Mouse (Mus musculus): ENCODE measurements at regions not wholly inside any gene's neighbourhood (a gene's known extent, or its start where the extent isn't known, plus 50 kb on each side); places are given as distances from the start of the nearest gene placed in this dataset.
A peak's percentile ranks its signal among the peaks of the same experiment; 100 is the strongest.

DNA sequence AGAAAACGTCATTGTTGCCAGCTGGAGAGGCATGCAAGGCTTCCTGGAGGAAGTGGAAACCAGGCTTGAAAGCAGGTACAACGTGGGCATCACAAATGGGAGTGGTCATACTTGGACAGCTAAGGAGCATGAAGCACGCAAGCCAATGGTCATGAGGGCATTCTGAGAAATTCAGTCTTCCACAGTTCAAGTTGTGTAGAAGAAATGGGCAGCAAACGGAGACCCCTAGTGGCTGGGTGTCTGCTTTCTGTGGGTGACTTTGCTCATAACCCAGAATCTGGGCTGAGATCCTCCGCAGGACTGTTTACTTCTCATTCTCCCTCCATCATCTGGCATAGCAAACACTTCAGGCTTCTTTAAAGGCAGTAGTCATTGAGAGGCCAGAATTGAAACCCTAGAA is 655.7 kb upstream of the Cdh11 start:
- Histone ChIP-seq H3K36me3 (ENCODE audit: control insufficient read depth, insufficient read depth) (no peaks in the 10 kb centered on the region), H3K79me3 (ENCODE audit: low read depth) (no peaks in the 10 kb centered on the region), H3ac (ENCODE audit: control insufficient read depth, insufficient read length, low read depth) (no peak overlapping the region), H3K4me3 (ENCODE audit: insufficient read depth, poor library complexity, severe bottlenecking) (no peak overlapping the region), H3K27me3 (ENCODE audit: control insufficient read depth, insufficient read depth, insufficient read length) (no peaks in the 10 kb centered on the region), H3K79me2 (ENCODE audit: control insufficient read depth, insufficient read depth) (no peaks in the 10 kb centered on the region)
- TF ChIP-seq FOSL1 (IDR thresholded peaks at IDR 0.05; ENCODE audit: insufficient read depth, low read length, poor library complexity, severe bottlenecking) (no peak), MYOG (IDR thresholded peaks at IDR 0.05; ENCODE audit: control insufficient read depth, extremely low read depth, insufficient read length) (no peak), CEBPB (IDR thresholded peaks at IDR 0.05; ENCODE audit: low read depth) (no peak), CTCF (IDR thresholded peaks at IDR 0.05; ENCODE audit: control insufficient read depth, insufficient read depth, insufficient read length) (peak; percentile 8), MYOD1 (IDR thresholded peaks at IDR 0.05; ENCODE audit: control insufficient read depth, insufficient read length, low read depth) (no peak), MAX (IDR thresholded peaks at IDR 0.05) (no peak), USF1 (IDR thresholded peaks at IDR 0.05; ENCODE audit: low read depth) (no peak)

DNA sequence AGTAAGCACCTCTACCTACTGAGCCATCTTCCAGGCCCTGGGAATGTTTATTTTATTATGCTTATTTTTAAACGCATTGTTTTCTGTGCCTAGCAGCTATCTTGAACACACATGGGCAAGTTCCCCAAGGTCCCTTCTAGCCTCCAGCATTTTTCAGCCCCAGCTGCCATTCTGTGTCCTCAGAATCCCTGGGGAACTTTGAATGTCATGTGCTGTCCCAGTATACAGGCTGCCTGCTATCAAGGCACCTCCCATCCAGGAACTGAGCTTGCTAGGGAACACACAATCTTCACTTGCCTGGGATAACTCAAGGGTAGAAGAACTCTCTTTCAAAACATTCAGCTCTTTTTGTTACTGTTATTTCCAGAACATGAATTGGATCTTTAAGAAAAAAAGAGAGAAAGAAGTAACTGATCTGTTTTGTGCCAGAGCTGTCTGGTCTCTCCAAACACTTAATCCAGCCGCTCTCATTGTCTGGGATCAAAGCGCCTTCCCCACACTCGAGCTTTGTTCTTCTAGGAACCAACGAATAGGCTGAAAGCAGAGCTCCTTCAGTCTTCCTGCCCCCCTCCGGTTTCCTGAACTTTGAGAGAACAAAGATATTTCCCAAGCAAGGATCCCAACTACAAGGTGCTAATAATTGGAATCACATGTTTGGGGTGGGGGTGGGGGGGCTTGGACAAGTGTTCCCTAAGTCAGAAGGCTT is 657.1 kb upstream of the Cdh11 start:
- Histone ChIP-seq H3K4me3 (ENCODE audit: insufficient read depth, poor library complexity, severe bottlenecking) (no peak overlapping the region), H3K79me3 (ENCODE audit: low read depth) (no peaks in the 10 kb centered on the region), H3K79me2 (ENCODE audit: control insufficient read depth, insufficient read depth) (no peaks in the 10 kb centered on the region), H3ac (ENCODE audit: control insufficient read depth, insufficient read length, low read depth) (no peak overlapping the region), H3K27me3 (ENCODE audit: control insufficient read depth, insufficient read depth, insufficient read length) (no peaks in the 10 kb centered on the region), H3K36me3 (ENCODE audit: control insufficient read depth, insufficient read depth) (no peaks in the 10 kb centered on the region)
- TF ChIP-seq CEBPB (IDR thresholded peaks at IDR 0.05; ENCODE audit: low read depth) (no peak), MAX (IDR thresholded peaks at IDR 0.05) (no peak), FOSL1 (IDR thresholded peaks at IDR 0.05; ENCODE audit: insufficient read depth, low read length, poor library complexity, severe bottlenecking) (no peak), CTCF (IDR thresholded peaks at IDR 0.05; ENCODE audit: control insufficient read depth, insufficient read depth, insufficient read length) (no peak), MYOD1 (IDR thresholded peaks at IDR 0.05; ENCODE audit: control insufficient read depth, insufficient read length, low read depth) (no peak), USF1 (IDR thresholded peaks at IDR 0.05; ENCODE audit: low read depth) (no peak), MYOG (IDR thresholded peaks at IDR 0.05; ENCODE audit: control insufficient read depth, extremely low read depth, insufficient read length) (no peak)

DNA sequence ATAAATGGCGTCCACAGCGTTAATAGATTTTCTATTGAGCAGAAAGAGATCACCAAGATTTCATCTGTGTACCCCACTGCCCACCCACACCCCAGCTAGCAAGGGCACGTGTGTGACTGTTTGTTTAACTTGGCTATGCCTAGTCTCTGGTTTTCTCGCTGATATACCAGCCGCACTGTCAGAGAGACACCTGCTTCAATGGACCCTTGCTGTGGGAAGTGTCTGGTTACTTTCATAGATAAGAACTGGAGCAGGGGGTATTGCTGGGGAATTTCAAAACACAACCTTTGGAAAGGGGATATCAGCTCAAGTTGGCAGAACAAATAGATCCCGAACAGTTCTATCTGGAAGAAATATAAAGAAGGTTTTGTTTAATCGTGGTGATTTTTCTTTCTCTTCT is 656.8 kb upstream of the Cdh5 start:
- TF ChIP-seq FOSL1 (IDR thresholded peaks at IDR 0.05; ENCODE audit: insufficient read depth, low read length, poor library complexity, severe bottlenecking) (no peak), CEBPB (IDR thresholded peaks at IDR 0.05; ENCODE audit: low read depth) (no peak), CTCF (IDR thresholded peaks at IDR 0.05; ENCODE audit: control insufficient read depth, insufficient read depth, insufficient read length) (no peak), MYOD1 (IDR thresholded peaks at IDR 0.05; ENCODE audit: control insufficient read depth, insufficient read length, low read depth) (no peak), USF1 (IDR thresholded peaks at IDR 0.05; ENCODE audit: low read depth) (no peak), MYOG (IDR thresholded peaks at IDR 0.05; ENCODE audit: control insufficient read depth, extremely low read depth, insufficient read length) (no peak), MAX (IDR thresholded peaks at IDR 0.05) (no peak)
- no peak overlapping the region for H3ac ChIP-seq (ENCODE audit: control insufficient read depth, insufficient read length, low read depth)

DNA sequence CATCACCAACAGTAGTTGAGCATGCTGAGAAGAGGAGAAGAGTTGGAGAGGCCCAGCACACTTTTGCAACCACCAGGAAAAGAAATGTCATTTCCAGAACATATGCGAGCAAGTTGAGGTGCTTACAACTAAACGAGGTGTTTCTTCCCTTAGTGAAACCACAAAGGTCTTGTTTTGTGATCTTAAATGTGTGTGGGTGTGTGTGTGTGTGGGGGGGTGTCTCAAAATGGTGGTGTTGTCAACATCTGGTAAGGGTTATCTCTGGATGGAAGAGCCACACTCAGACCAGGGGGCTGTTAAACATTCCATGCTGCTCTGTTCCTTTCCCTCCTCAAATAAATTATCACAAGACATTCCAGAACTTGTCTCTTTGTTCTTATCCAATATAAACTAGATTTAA is 656.0 kb upstream of the Cdh5 start:
- H3K79me2 ChIP-seq (ENCODE audit: control insufficient read depth, insufficient read depth), result no peaks in the 10 kb centered on the region
- H3K4me3 ChIP-seq (ENCODE audit: insufficient read depth, poor library complexity, severe bottlenecking), result no peak overlapping the region
- TF ChIP-seq MAX (IDR thresholded peaks at IDR 0.05) (no peak), MYOD1 (IDR thresholded peaks at IDR 0.05; ENCODE audit: control insufficient read depth, insufficient read length, low read depth) (no peak), MYOG (IDR thresholded peaks at IDR 0.05; ENCODE audit: control insufficient read depth, extremely low read depth, insufficient read length) (no peak), USF1 (IDR thresholded peaks at IDR 0.05; ENCODE audit: low read depth) (no peak)
- H3K36me3 ChIP-seq (ENCODE audit: control insufficient read depth, insufficient read depth), result no peaks in the 10 kb centered on the region
- H3K27me3 ChIP-seq (ENCODE audit: control insufficient read depth, insufficient read depth, insufficient read length), result no peaks in the 10 kb centered on the region
- no peak overlapping the region for H3ac ChIP-seq (ENCODE audit: control insufficient read depth, insufficient read length, low read depth)
- no peaks in the 10 kb centered on the region for H3K79me3 ChIP-seq (ENCODE audit: low read depth)

More for the DNA sequence above, 656.8 kb upstream of the Cdh5 start:
- H3K36me3 ChIP-seq (ENCODE audit: control insufficient read depth, insufficient read depth), result no peaks in the 10 kb centered on the region
- H3K4me3 ChIP-seq (ENCODE audit: insufficient read depth, poor library complexity, severe bottlenecking), result no peak overlapping the region
- H3K79me2 ChIP-seq (ENCODE audit: control insufficient read depth, insufficient read depth), result no peaks in the 10 kb centered on the region
- no peaks in the 10 kb centered on the region for H3K27me3 ChIP-seq (ENCODE audit: control insufficient read depth, insufficient read depth, insufficient read length)
- no peaks in the 10 kb centered on the region for H3K79me3 ChIP-seq (ENCODE audit: low read depth)

DNA sequence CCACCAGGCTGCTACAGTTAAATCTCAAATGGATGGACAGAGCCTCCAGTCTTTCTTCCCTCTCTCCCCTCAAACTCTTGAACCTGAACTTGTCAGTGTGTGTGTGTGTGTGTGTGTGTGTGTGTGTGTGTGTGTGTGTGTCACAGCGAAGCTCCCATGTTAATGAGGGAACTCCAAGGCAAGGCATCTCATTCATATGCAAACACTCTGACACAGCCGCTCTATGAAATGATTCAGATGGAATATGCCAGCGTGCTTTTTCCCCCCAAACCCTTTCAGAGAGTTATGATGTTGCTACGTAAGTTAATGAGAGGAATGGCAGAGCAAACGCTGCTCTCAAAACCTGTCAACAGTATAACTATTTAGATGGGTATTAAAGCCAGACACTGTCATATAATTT is 653.5 kb upstream of the Cdh5 start:
- H3K79me2 ChIP-seq (ENCODE audit: control insufficient read depth, insufficient read depth), result no peaks in the 10 kb centered on the region

More for the DNA sequence above, 653.5 kb upstream of the Cdh5 start:
- Histone ChIP-seq H3ac (ENCODE audit: control insufficient read depth, insufficient read length, low read depth) (no peak overlapping the region), H3K27me3 (ENCODE audit: control insufficient read depth, insufficient read depth, insufficient read length) (no peaks in the 10 kb centered on the region), H3K36me3 (ENCODE audit: control insufficient read depth, insufficient read depth) (no peaks in the 10 kb centered on the region), H3K79me3 (ENCODE audit: low read depth) (no peaks in the 10 kb centered on the region), H3K4me3 (ENCODE audit: insufficient read depth, poor library complexity, severe bottlenecking) (no peak overlapping the region)
- no peak for TF ChIP-seq FOSL1 (IDR thresholded peaks at IDR 0.05; ENCODE audit: insufficient read depth, low read length, poor library complexity, severe bottlenecking)
- no peak for TF ChIP-seq USF1 (IDR thresholded peaks at IDR 0.05; ENCODE audit: low read depth)
- TF ChIP-seq MYOD1 (IDR thresholded peaks at IDR 0.05; ENCODE audit: control insufficient read depth, insufficient read length, low read depth), result no peak
- no peak for TF ChIP-seq CEBPB (IDR thresholded peaks at IDR 0.05; ENCODE audit: low read depth)
- TF ChIP-seq MAX (IDR thresholded peaks at IDR 0.05), result no peak
- no peak for TF ChIP-seq MYOG (IDR thresholded peaks at IDR 0.05; ENCODE audit: control insufficient read depth, extremely low read depth, insufficient read length)
- TF ChIP-seq CTCF (IDR thresholded peaks at IDR 0.05; ENCODE audit: control insufficient read depth, insufficient read depth, insufficient read length), result no peak

All from C2C12 (cell line).